Mouse (Mus musculus): ENCODE measurements around the gene Scand1. TPM values are rescaled to one million over a fixed set of nuclear protein-coding genes. Genes with fewer than 3 reads are reported as not detected.

The Scand1 gene
- polyA plus RNA-seq, 2 experiments: 74.1 to 97.7 TPM

- Histone ChIP-seq H3K4me2 (replicated peaks; ENCODE audit: low read depth, low read length, severe bottlenecking) (no peak overlapping the region), H3K9ac (ENCODE audit: low read depth, low read length, severe bottlenecking) (no peak overlapping the region), H3K9me3 (ENCODE audit: control insufficient read depth, low read length) (no peaks in the 10 kb centered on the region), H3K27me3 (ENCODE audit: control insufficient read depth, insufficient read depth, low read length) (no peaks in the 10 kb centered on the region), H3K4me3 (replicated peaks; ENCODE audit: low read length) (no peak overlapping the region), H3K27ac (replicated peaks; ENCODE audit: low read depth, low read length) (no peak overlapping the region), H3K36me3 (ENCODE audit: control insufficient read depth, insufficient read depth, low read length) (no peaks in the 10 kb centered on the region), H3K4me1 (ENCODE audit: control insufficient read depth, insufficient read depth, low read length) (no peaks in the 10 kb centered on the region; the same call in 1 of the 2 replicates)
- ATAC-seq (ENCODE audit: low FRiP score, low read depth) (no peak), DNase-seq (ENCODE audit: low spot score) (no peak)
- 83% methylated on average over 4 of the region's 4 CpGs for WGBS
- no peak for TF ChIP-seq POLR2A (IDR thresholded peaks at IDR 0.05; ENCODE audit: borderline replicate concordance, extremely low read depth, insufficient read depth, insufficient read length)
These were observed 36.9 kb upstream of the Scand1 start for GRCm38 (mm10) chr2:156349286-156349848.

DNA sequence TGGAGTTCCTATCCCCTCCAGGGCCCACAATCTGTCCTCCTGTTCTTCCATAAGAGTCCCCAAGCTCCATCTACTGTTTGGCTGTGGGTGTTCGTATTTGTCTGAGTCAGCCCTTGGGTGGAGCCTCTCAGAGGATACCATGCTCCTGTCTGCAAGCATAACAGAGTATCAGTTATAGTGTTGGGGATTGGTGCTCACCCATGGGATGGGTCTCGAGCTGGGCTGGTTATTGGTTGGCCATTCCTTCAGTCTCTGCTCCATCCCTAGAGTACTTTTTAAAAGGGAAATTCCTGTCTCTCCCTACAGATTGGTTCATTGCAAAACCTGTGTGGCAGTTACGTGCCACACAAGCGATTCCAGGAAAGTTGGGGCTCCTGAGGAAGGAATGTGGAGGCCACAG lies 36.3 kb upstream of the Scand1 start:
- no peak overlapping the region for H3K4me2 ChIP-seq (replicated peaks; ENCODE audit: low read depth, low read length, severe bottlenecking)
- no peaks in the 10 kb centered on the region for H3K27me3 ChIP-seq (ENCODE audit: control insufficient read depth, insufficient read depth, low read length)
- WGBS: 71% methylated on average over 4 of the region's 4 CpGs
- no peak overlapping the region for H3K9ac ChIP-seq (ENCODE audit: low read depth, low read length, severe bottlenecking)
- H3K27ac ChIP-seq (replicated peaks; ENCODE audit: low read depth, low read length): no peak overlapping the region
- no peaks in the 10 kb centered on the region for H3K9me3 ChIP-seq (ENCODE audit: control insufficient read depth, low read length)
- H3K36me3 ChIP-seq (ENCODE audit: control insufficient read depth, insufficient read depth, low read length): no peaks in the 10 kb centered on the region
- no peak for DNase-seq (ENCODE audit: low spot score)
- no peaks in the 10 kb centered on the region; the same call in 1 of the 2 replicates for H3K4me1 ChIP-seq (ENCODE audit: control insufficient read depth, insufficient read depth, low read length)
- no peak for TF ChIP-seq POLR2A (IDR thresholded peaks at IDR 0.05; ENCODE audit: borderline replicate concordance, extremely low read depth, insufficient read depth, insufficient read length)
- no peak overlapping the region for H3K4me3 ChIP-seq (replicated peaks; ENCODE audit: low read length)
- no peak for ATAC-seq (ENCODE audit: low FRiP score, low read depth)

DNA sequence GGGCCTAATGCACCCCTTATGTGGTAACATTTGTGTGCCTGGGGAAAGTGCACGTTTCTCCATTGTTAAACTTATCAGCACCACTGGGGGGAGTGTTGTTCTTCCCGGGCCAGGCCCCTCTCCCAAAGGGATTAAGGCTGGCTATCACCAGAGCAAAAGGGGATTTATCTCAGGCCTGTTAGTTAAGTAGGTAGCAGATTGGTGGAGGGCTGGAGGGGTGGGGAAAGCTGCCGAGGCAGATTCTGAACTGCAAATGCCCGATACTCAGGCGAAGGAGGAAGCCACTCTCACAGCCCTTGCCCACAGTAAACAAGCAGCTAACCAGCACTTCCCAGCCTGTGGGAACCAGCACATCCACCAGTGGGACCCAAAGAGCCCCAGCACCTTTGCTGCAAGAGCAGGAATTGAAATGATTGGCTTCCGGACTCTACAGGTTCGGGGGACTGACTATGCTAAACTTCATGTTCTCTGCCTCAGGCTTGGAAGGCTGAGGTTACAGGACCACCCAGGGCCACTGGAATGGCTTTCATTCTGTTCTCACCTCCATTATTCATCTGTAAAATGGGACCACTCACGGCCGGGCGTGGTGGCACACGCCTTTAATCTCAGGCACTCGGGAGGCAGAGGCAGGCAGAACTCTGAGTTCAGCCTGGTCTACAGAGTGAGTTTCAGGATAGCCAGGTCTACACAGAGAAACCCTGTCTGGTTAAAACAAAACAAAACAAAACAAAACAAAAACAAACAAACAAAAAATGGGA lies 32.5 kb upstream of the Scand1 start:
- H3K9ac ChIP-seq (ENCODE audit: low read depth, low read length, severe bottlenecking): no peak overlapping the region
- 61% methylated on average over 12 of the region's 12 CpGs for WGBS
- H3K4me3 ChIP-seq (replicated peaks; ENCODE audit: low read length): no peak overlapping the region
- H3K9me3 ChIP-seq (ENCODE audit: control insufficient read depth, low read length): no peaks in the 10 kb centered on the region
- H3K36me3 ChIP-seq (ENCODE audit: control insufficient read depth, insufficient read depth, low read length): no peaks in the 10 kb centered on the region
- H3K27me3 ChIP-seq (ENCODE audit: control insufficient read depth, insufficient read depth, low read length): no peaks in the 10 kb centered on the region
- H3K4me2 ChIP-seq (replicated peaks; ENCODE audit: low read depth, low read length, severe bottlenecking): no peak overlapping the region
- H3K27ac ChIP-seq (replicated peaks; ENCODE audit: low read depth, low read length): no peak overlapping the region
- DNase-seq (ENCODE audit: low spot score) (no peak), ATAC-seq (ENCODE audit: low FRiP score, low read depth) (no peak)
- TF ChIP-seq POLR2A (IDR thresholded peaks at IDR 0.05; ENCODE audit: borderline replicate concordance, extremely low read depth, insufficient read depth, insufficient read length): no peak
- no peaks in the 10 kb centered on the region for H3K4me1 ChIP-seq (ENCODE audit: control insufficient read depth, insufficient read depth, low read length)

GRCm38 (mm10) chr2:156340078-156340477 lies 27.6 kb upstream of the Scand1 start:
- Histone ChIP-seq H3K27ac (replicated peaks; ENCODE audit: low read depth, low read length) (no peak overlapping the region), H3K36me3 (ENCODE audit: control insufficient read depth, insufficient read depth, low read length) (no peaks in the 10 kb centered on the region), H3K9me3 (ENCODE audit: control insufficient read depth, low read length) (no peaks in the 10 kb centered on the region), H3K4me2 (replicated peaks; ENCODE audit: low read depth, low read length, severe bottlenecking) (no peak overlapping the region), H3K4me3 (replicated peaks; ENCODE audit: low read length) (no peak overlapping the region), H3K27me3 (ENCODE audit: control insufficient read depth, insufficient read depth, low read length) (no peaks in the 10 kb centered on the region), H3K9ac (ENCODE audit: low read depth, low read length, severe bottlenecking) (no peak overlapping the region), H3K4me1 (ENCODE audit: control insufficient read depth, insufficient read depth, low read length) (no peaks in the 10 kb centered on the region)
- ATAC-seq (ENCODE audit: low FRiP score, low read depth) (no peak), DNase-seq (ENCODE audit: low spot score) (no peak)
- no peak for TF ChIP-seq POLR2A (IDR thresholded peaks at IDR 0.05; ENCODE audit: borderline replicate concordance, extremely low read depth, insufficient read depth, insufficient read length)
- WGBS: 93% methylated on average over 4 of the region's 4 CpGs

GRCm38 (mm10) chr2:156331446-156331965 lies 19.0 kb upstream of the Scand1 start:
- Histone ChIP-seq H3K9ac (ENCODE audit: low read depth, low read length, severe bottlenecking) (no peak overlapping the region), H3K4me1 (ENCODE audit: control insufficient read depth, insufficient read depth, low read length) (no peaks in the 10 kb centered on the region), H3K36me3 (ENCODE audit: control insufficient read depth, insufficient read depth, low read length) (no peaks in the 10 kb centered on the region), H3K27me3 (ENCODE audit: control insufficient read depth, insufficient read depth, low read length) (no peaks in the 10 kb centered on the region), H3K4me3 (replicated peaks; ENCODE audit: low read length) (no peak overlapping the region), H3K4me2 (replicated peaks; ENCODE audit: low read depth, low read length, severe bottlenecking) (no peak overlapping the region), H3K9me3 (ENCODE audit: control insufficient read depth, low read length) (no peaks in the 10 kb centered on the region), H3K27ac (replicated peaks; ENCODE audit: low read depth, low read length) (no peak overlapping the region)
- DNase-seq (ENCODE audit: low spot score): no peak
- TF ChIP-seq POLR2A (IDR thresholded peaks at IDR 0.05; ENCODE audit: borderline replicate concordance, extremely low read depth, insufficient read depth, insufficient read length): no peak
- no peak for ATAC-seq (ENCODE audit: low FRiP score, low read depth)
- 87% methylated on average over 7 of the region's 7 CpGs for WGBS
